Mouse (Mus musculus) common myeloid progenitor, adult 5-6 weeks (primary cell): ENCODE data around the gene Trp63. TPM values are rescaled to one million over a fixed set of nuclear protein-coding genes. Genes with fewer than 3 reads are reported as not detected.

Experiments
- ATAC-seq: replicated peaks from 2 replicates; pipeline ENCODE4 v1.8.0; 2016; ENCODE audit warnings: low read depth, mild to moderate bottlenecking, moderate TSS enrichment, inconsistent platforms; ENCODE audit not compliant: poor library complexity, severe bottlenecking
- total RNA-seq: library from RNA; stranded (forward); fragments of 200-1000, 187-1606 nt; gene quantifications from 2 replicates; pipeline ENCODE4 v1.2.3, GENCODE M21; 2017

Gene Trp63
- total RNA-seq, 1 experiment from 2014 or later: not detected

GRCm38 (mm10) chr16:25860731-25861505 lies 177.4 kb downstream of the Trp63 start:
- no peak for ATAC-seq

DNA sequence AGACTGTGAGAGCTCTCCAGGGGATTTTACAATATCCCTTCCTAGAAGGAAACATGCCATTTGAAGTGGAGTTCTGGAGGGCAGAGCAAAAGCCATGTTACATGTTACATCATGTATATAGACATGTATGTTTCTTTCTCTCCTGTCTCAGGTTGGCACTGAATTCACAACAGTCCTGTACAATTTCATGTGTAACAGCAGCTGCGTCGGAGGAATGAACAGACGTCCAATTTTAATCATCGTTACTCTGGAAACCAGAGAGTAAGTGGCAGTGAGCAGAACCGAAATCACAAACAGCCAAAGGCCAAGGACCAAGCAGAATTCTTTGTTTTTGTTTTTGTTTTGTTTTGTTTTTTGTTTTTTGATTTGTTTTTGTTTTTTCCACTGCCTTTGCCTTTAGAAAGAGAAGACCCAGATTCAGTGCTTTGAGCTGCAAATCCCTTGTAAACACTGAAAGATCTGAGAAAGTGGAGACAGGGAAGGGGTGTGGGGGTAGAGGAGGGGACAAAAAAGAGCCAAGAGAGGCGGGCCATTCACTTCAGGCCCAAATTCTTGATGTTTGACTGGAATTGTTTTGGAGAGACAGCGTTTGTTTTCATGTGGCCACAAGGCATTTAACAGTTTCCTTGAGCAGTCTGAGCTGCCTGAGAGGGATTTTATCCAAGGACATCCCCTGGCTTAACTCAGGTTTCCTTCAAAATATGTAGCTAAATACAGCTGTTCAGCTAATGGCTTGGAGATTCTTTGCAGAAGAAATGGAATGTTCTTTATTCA lies 181.7 kb downstream of the Trp63 start:
- no peak for ATAC-seq

DNA sequence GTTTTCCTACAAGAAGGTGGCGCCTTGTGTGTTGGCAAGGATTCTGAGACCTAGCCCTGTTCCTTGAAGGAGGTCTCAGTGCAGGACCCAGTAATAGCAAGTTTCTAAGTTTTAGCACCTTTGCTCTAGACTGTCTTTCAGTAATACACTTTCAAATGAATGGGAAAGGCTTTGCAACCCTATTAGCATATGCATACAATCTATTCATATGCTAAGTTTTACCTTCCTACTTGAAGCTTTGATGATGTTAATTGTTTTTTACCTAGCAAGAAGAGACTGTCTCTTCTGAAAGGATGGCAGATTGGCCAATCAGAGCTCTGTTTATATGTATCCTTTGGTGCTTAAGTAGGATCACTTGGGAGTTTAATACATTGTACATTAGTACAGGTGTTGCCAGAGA lies 187.9 kb downstream of the Trp63 start:
- no peak for ATAC-seq

GRCm38 (mm10) chr16:25875681-25876080 lies 192.1 kb downstream of the Trp63 start:
- ATAC-seq: no peak

DNA sequence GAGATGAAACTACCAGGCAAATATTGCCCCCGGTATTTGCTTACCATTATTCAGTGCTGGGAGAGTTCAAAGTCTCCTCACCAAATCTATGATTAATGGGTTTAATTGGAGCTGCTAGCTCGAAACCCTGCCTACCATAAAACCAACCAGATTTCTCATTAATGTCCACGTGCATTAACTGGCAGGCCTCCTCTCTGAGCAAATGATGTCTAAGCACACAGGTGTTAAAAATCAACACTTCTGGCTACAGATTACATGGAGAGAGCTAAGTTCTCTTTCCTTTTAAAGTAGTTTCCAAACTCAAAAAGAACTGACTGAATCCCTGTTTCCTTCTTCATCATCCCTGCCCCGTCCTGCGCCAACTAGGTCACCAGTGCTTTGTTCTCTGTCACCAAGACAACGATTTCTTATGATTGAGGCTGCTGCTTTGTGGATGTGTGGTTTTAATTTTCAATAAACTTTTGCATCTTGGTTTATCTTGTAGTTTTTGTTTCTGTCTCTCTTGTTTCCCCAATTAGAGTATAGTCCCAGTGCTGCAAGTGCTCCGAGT lies 193.9 kb downstream of the Trp63 start:
- no peak for ATAC-seq

- ATAC-seq: no peak
Observed at GRCm38 (mm10) chr16:25878116-25878515, 194.6 kb downstream of the Trp63 start.

DNA sequence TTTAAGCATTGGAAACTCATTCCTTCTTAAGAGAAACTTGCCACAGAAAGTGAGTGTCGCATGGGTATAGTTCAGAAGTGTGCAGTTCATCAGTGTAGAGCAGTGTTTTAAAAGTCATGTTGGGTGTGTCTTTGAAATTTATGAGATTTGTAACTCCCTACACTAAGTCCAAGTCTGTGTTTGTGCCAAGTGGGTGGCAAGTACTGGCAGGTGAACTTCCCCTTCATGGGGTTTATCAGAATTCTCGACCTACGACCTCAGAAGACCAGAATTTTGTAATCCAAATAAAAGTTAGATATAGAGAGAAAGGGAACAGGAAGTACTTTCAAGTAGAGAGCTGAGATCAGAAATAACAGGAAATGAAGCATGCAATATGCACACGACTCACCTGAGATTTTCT lies 215.5 kb downstream of the Trp63 start:
- no peak for ATAC-seq

- ATAC-seq: no peak
Observed at GRCm38 (mm10) chr16:25899657-25900056, 216.1 kb downstream of the Trp63 start.

DNA sequence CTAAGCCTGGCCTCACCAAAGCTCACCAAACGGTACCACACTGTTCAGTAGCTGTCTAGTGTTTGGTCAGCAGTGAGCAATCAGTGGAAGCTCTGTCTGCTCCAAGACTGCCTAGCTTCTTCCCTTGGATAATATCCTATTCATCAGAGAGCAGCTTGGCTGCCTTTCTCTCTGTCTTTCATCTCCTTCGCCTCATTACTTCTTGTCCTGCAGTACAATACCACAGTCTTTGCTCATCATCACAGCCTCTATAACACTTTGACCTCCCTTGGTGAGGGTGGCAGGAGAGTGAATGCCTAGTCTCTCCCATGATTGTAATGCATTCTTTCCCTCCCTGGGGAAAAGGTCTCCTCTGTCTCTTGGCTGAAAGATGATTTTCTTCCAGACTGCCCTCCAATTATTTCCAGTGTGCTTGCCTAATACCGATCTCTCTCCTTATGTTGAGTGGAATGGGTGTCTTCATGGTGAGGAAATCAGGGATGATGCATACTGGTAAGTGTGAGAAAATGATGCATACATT lies 216.9 kb downstream of the Trp63 start:
- ATAC-seq: no peak

DNA sequence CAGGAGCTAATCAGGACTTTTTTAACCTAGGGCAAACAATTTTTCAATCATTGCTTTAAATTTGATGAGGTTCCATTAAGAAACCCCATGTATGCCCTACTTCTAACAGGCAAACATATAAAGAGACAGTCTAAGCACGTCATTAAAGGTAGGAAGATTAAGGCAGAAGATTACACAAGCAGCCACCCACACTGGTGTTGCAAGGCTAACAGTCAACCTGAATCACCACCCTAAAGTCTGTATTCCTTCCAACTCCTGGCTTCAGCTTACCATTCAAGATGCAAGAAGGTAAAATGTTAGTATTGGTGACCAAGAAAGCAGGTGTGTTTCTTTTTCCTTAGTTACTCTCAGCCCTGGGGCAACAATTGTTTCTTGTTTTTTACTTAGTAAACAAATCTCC lies 228.6 kb downstream of the Trp63 start:
- no peak for ATAC-seq

DNA sequence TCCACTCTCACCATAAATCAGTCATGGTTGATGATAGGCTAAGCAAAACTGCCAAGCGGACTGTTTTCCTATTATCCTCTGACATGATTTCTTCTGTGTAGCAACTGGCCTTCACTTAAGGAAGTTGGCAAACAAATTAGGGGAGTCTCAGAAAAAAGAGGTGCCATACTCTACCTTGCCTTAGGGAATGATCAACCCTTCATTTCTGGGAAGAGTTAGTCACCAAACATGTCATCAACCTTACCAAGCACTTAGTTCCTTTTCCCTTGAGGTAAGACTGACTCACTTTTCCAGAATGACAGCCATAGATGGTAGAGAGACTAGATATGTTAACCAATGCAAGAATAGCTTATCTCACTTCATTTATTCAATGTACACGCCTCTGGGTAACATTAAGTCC lies 250.6 kb downstream of the Trp63 start:
- ATAC-seq: no peak
